Mouse (Mus musculus) forebrain, embryonic 14.5 days (tissue): ENCODE results near the gene 1700013G24Rik. TPM values are rescaled to one million over a fixed set of nuclear protein-coding genes. Genes with fewer than 3 reads are reported as not detected.
"Not testable (repeated sequence)": the region's sequence is repeated elsewhere in the genome, so short reads cannot be mapped to it uniquely, and the experiment has no call there.

Experiments
- ATAC-seq: fragments of 200-750 bp; cut with Nextera tagmentation; 2 replicates; pipeline ENCODE4 v1.8.0; 2017; ENCODE audit warnings: mild to moderate bottlenecking, moderate library complexity
- DNase-seq: peaks from one replicate; pipeline ENCODE4 v3.0.0-alpha.2; 2015; ENCODE audit warnings: low spot score
- H3K27ac ChIP-seq: fragments of 300-500 bp; sonication (generic); 2 replicates; pipeline ENCODE4 v1.5.1; 2014; ENCODE audit warnings: low read depth, mild to moderate bottlenecking, control low read depth, low read length, moderate library complexity
- H3K27me3 ChIP-seq: fragments of 300-500 bp; sonication (generic); replicated peaks from 2 replicates; pipeline ENCODE4 v1.6.1; 2014; ENCODE audit warnings: low read length, control low read depth, mixed read lengths; ENCODE audit not compliant: control insufficient read depth, insufficient read depth
- H3K36me3 ChIP-seq: fragments of 300-500 bp; sonication (generic); 2 replicates; pipeline ENCODE4 v1.6.1; 2014; ENCODE audit warnings: low read length, control low read depth; ENCODE audit not compliant: control insufficient read depth, insufficient read depth
- H3K4me1 ChIP-seq: fragments of 300-500 bp; sonication (generic); 2 replicates; pipeline ENCODE4 v1.6.1; 2014; ENCODE audit warnings: antibody characterized with exemption, low read length, control low read depth; ENCODE audit not compliant: control insufficient read depth, insufficient read depth
- H3K4me2 ChIP-seq: fragments of 300-500 bp; sonication (generic); 2 replicates; pipeline ENCODE4 v1.6.1; 2014; ENCODE audit warnings: mild to moderate bottlenecking, control low read depth, low read length
- H3K4me3 ChIP-seq: fragments of 300-500 bp; sonication (generic); 2 replicates; pipeline ENCODE4 v1.5.1; 2014; ENCODE audit warnings: low read depth, low read length, control low read depth
- H3K9ac ChIP-seq: fragments of 300-500 bp; sonication (generic); 2 replicates; pipeline ENCODE4 v1.6.1; 2014; ENCODE audit warnings: mild to moderate bottlenecking, low read length, control low read depth, moderate library complexity
- H3K9me3 ChIP-seq: fragments of 300-500 bp; sonication (generic); replicated peaks from 2 replicates; pipeline ENCODE4 v1.6.1; 2016; ENCODE audit warnings: low read length, control low read depth, mixed read lengths; ENCODE audit not compliant: control insufficient read depth
- whole genome bisulfite sequencing: fragments of 180-500 bp; shearing (Covaris S2); extraction: QIAGEN DNeasy Blood & Tissue Kit; methylation state at CpG from one replicate; pipeline ENCODE4 v1.1.7; 2014; 5-methylcytosine and 5-hydroxymethylcytosine counted together
- polyA plus RNA-seq: library from polyadenylated mRNA; unstranded; fragments of >200 nt; fragmentation: Nextera tagmentation; extraction: Ambion mirVana; gene quantifications from 2 replicates; pipeline ENCODE4 v1.2.1, GENCODE M21; 2014

Gene 1700013G24Rik
- not detected in 2 replicates for polyA plus RNA-seq

- Histone ChIP-seq H3K9ac (no peak within 1 kb of the TSS), H3K27me3 (no peaks in the 10 kb centered on the region), H3K4me3 (no peak within 1 kb of the TSS), H3K9me3 (no peaks in the 10 kb centered on the region), H3K4me1 (peaks cover 4% of the 10 kb centered on the region), H3K27ac (no peak within 1 kb of the TSS), H3K4me2 (no peak within 1 kb of the TSS), H3K36me3 (no peaks in the 10 kb centered on the region)
- DNase-seq, result no peak
- 89% methylated on average over 8 of the region's 8 CpGs for WGBS
- no peak for ATAC-seq
Observed at GRCm38 (mm10) chr4:137453234-137453767, at the start of gene 1700013G24Rik. Gene 1700013G24Rik (plus strand): TSS chr4:137453284.

- Histone ChIP-seq H3K27me3 (no peaks in the 10 kb centered on the region), H3K9ac (no peak overlapping the region), H3K9me3 (no peaks in the 10 kb centered on the region), H3K36me3 (no peaks in the 10 kb centered on the region), H3K4me3 (no peak overlapping the region), H3K4me1 (no peaks in the 10 kb centered on the region), H3K27ac (no peak overlapping the region), H3K4me2 (no peak overlapping the region)
- DNase-seq, result no peak
- WGBS, result 89% methylated on average over 3 of the region's 3 CpGs
- ATAC-seq, result no peak
Observed at GRCm38 (mm10) chr4:137405571-137405970, 47.5 kb upstream of the 1700013G24Rik start.

- Histone ChIP-seq H3K4me1 (no peaks in the 10 kb centered on the region), H3K27ac (no peak within 1 kb of the TSS)
- 95% methylated on average over 5 of the region's 5 CpGs for WGBS
Observed at GRCm38 (mm10) chr4:137409691-137410090, 43.4 kb upstream of the 1700013G24Rik start, which contains the start of gene Cela3a. Gene Cela3a (minus strand): TSS chr4:137409791.

GRCm38 (mm10) chr4:137412185-137412709 lies 40.8 kb upstream of the 1700013G24Rik start:
- H3K4me3 ChIP-seq, H3K27ac ChIP-seq, H3K9ac ChIP-seq, H3K27me3 ChIP-seq, H3K36me3 ChIP-seq, H3K4me1 ChIP-seq, H3K9me3 ChIP-seq, ATAC-seq, H3K4me2 ChIP-seq, DNase-seq: not testable (repeated sequence)
- 85% methylated on average over 7 of the region's 7 CpGs for WGBS

More at GRCm38 (mm10) chr4:137409691-137410090, 43.4 kb upstream of the 1700013G24Rik start, which contains the start of gene Cela3a:
- DNase-seq, result no peak
- ATAC-seq, result no peak
- no peaks in the 10 kb centered on the region for H3K9me3 ChIP-seq
- no peaks in the 10 kb centered on the region for H3K27me3 ChIP-seq
- H3K36me3 ChIP-seq, result no peaks in the 10 kb centered on the region
- H3K4me3 ChIP-seq, result no peak within 1 kb of the TSS
- H3K4me2 ChIP-seq, result no peak within 1 kb of the TSS
- no peak within 1 kb of the TSS for H3K9ac ChIP-seq

GRCm38 (mm10) chr4:137414936-137415335 lies 38.1 kb upstream of the 1700013G24Rik start:
- H3K4me2 ChIP-seq, result no peak overlapping the region
- ATAC-seq, result no peak
- 82% methylated on average over 1 of the region's 1 CpGs for WGBS

GRCm38 (mm10) chr4:137417712-137418564 lies 35.1 kb upstream of the 1700013G24Rik start:
- DNase-seq, result no peak
- Histone ChIP-seq H3K27ac (no peak overlapping the region), H3K4me2 (no peak overlapping the region), H3K9ac (no peak overlapping the region), H3K9me3 (no peaks in the 10 kb centered on the region), H3K4me1 (no peaks in the 10 kb centered on the region), H3K27me3 (no peaks in the 10 kb centered on the region), H3K36me3 (no peaks in the 10 kb centered on the region), H3K4me3 (no peak overlapping the region)
- no peak for ATAC-seq
- WGBS, result 78% methylated on average over 11 of the region's 11 CpGs

More at GRCm38 (mm10) chr4:137414936-137415335, 38.1 kb upstream of the 1700013G24Rik start:
- Histone ChIP-seq H3K4me3 (no peak overlapping the region), H3K27me3 (no peaks in the 10 kb centered on the region), H3K4me1 (no peaks in the 10 kb centered on the region), H3K27ac (no peak overlapping the region), H3K9ac (no peak overlapping the region), H3K9me3 (no peaks in the 10 kb centered on the region), H3K36me3 (no peaks in the 10 kb centered on the region)
- no peak for DNase-seq

GRCm38 (mm10) chr4:137430502-137430901 lies 22.6 kb upstream of the 1700013G24Rik start, which contains the start of gene Cela3b:
Gene Cela3b (minus strand): TSS chr4:137430540.
- Histone ChIP-seq H3K9ac (no peak within 1 kb of the TSS), H3K36me3 (no peaks in the 10 kb centered on the region), H3K4me2 (no peak within 1 kb of the TSS), H3K9me3 (no peaks in the 10 kb centered on the region), H3K27me3 (no peaks in the 10 kb centered on the region), H3K4me1 (no peaks in the 10 kb centered on the region), H3K27ac (no peak within 1 kb of the TSS), H3K4me3 (no peak within 1 kb of the TSS)
- ATAC-seq (no peak), DNase-seq (no peak)
- WGBS, result 90% methylated on average over 4 of the region's 4 CpGs

GRCm38 (mm10) chr4:137432700-137433550 lies 20.2 kb upstream of the 1700013G24Rik start:
- H3K27me3 ChIP-seq, H3K9ac ChIP-seq, H3K36me3 ChIP-seq, H3K4me1 ChIP-seq, ATAC-seq, H3K4me3 ChIP-seq, H3K4me2 ChIP-seq, DNase-seq, H3K9me3 ChIP-seq, H3K27ac ChIP-seq: not testable (repeated sequence)
- 82% methylated on average over 10 of the region's 10 CpGs for WGBS
